Mouse (Mus musculus): ENCODE data around the gene Erf. TPM values are rescaled to one million over a fixed set of nuclear protein-coding genes. Genes with fewer than 3 reads are reported as not detected.

Erf gene
- polyA plus RNA-seq, 1 experiment = 37.0 TPM

GRCm38 (mm10) chr7:25281166-25281733 is 30.7 kb upstream of the Erf start:
- Histone ChIP-seq H3K4me3 (ENCODE audit: insufficient read depth, low read depth, low read length) (peak overlapping the region; percentile 37), H3K27me3 (replicated peaks; ENCODE audit: control insufficient read depth, insufficient read depth, low read length) (no peaks in the 10 kb centered on the region), H3K36me3 (ENCODE audit: control insufficient read depth, insufficient read depth, low read length) (no peaks in the 10 kb centered on the region; the same call in 1 of the 2 replicates), H3K4me1 (ENCODE audit: control insufficient read depth, insufficient read depth, low read length) (peaks cover 29% of the 10 kb centered on the region), H3K27ac (ENCODE audit: insufficient read depth, low read depth, low read length) (peak overlapping the region; percentile 88)
- WGBS = 26% methylated on average over 12 of the region's 12 CpGs
- no peak for DNase-seq
- no peak for TF ChIP-seq CTCF (conservative IDR thresholded peaks at IDR 0.05; ENCODE audit: insufficient read depth, insufficient read length, low read depth, low read length)
- TF ChIP-seq POLR2A (IDR thresholded peaks at IDR 0.05; ENCODE audit: low read depth, low read length) = no peak

GRCm38 (mm10) chr7:25279861-25280791 is 29.6 kb upstream of the Erf start:
- H3K4me1 ChIP-seq (ENCODE audit: control insufficient read depth, insufficient read depth, low read length) = peaks cover 31% of the 10 kb centered on the region
- DNase-seq = peak; percentile 74
- no peaks in the 10 kb centered on the region for H3K27me3 ChIP-seq (replicated peaks; ENCODE audit: control insufficient read depth, insufficient read depth, low read length)
- H3K4me3 ChIP-seq (ENCODE audit: insufficient read depth, low read depth, low read length) = peak overlapping the region; percentile 40
- WGBS = 17% methylated on average over 6 of the region's 6 CpGs
- no peak for TF ChIP-seq POLR2A (IDR thresholded peaks at IDR 0.05; ENCODE audit: low read depth, low read length)
- no peak for TF ChIP-seq CTCF (conservative IDR thresholded peaks at IDR 0.05; ENCODE audit: insufficient read depth, insufficient read length, low read depth, low read length)
- peak overlapping the region; percentile 85 for H3K27ac ChIP-seq (ENCODE audit: insufficient read depth, low read depth, low read length)
- no peaks in the 10 kb centered on the region for H3K36me3 ChIP-seq (ENCODE audit: control insufficient read depth, insufficient read depth, low read length)

- Histone ChIP-seq H3K4me3 (ENCODE audit: insufficient read depth, low read depth, low read length) (peak overlapping the region; percentile 40), H3K27me3 (replicated peaks; ENCODE audit: control insufficient read depth, insufficient read depth, low read length) (no peaks in the 10 kb centered on the region), H3K4me1 (ENCODE audit: control insufficient read depth, insufficient read depth, low read length) (peaks cover 31% of the 10 kb centered on the region), H3K36me3 (ENCODE audit: control insufficient read depth, insufficient read depth, low read length) (no peaks in the 10 kb centered on the region), H3K27ac (ENCODE audit: insufficient read depth, low read depth, low read length) (peak overlapping the region; percentile 93)
- WGBS = under 1% methylated on average over 45 of the region's 49 CpGs
- DNase-seq = peak; percentile 93
- TF ChIP-seq POLR2A (IDR thresholded peaks at IDR 0.05; ENCODE audit: low read depth, low read length) = no peak
- TF ChIP-seq CTCF (conservative IDR thresholded peaks at IDR 0.05; ENCODE audit: insufficient read depth, insufficient read length, low read depth, low read length) = no peak
These were observed 28.7 kb upstream of the Erf start for GRCm38 (mm10) chr7:25279076-25279860.

- peaks cover 31% of the 10 kb centered on the region for H3K4me1 ChIP-seq (ENCODE audit: control insufficient read depth, insufficient read depth, low read length)
- peak; percentile 92 for DNase-seq
- under 1% methylated on average over 55 of the region's 60 CpGs for WGBS
These were observed 27.9 kb upstream of the Erf start for GRCm38 (mm10) chr7:25278341-25279075.

GRCm38 (mm10) chr7:25277998-25278340 is 27.4 kb upstream of the Erf start:
- Histone ChIP-seq H3K4me3 (ENCODE audit: insufficient read depth, low read depth, low read length) (no peak overlapping the region), H3K27ac (ENCODE audit: insufficient read depth, low read depth, low read length) (peak overlapping the region; percentile 70), H3K4me1 (ENCODE audit: control insufficient read depth, insufficient read depth, low read length) (peaks cover 27% of the 10 kb centered on the region), H3K27me3 (replicated peaks; ENCODE audit: control insufficient read depth, insufficient read depth, low read length) (no peaks in the 10 kb centered on the region), H3K36me3 (ENCODE audit: control insufficient read depth, insufficient read depth, low read length) (no peaks in the 10 kb centered on the region)
- TF ChIP-seq POLR2A (IDR thresholded peaks at IDR 0.05; ENCODE audit: low read depth, low read length) = no peak
- TF ChIP-seq CTCF (conservative IDR thresholded peaks at IDR 0.05; ENCODE audit: insufficient read depth, insufficient read length, low read depth, low read length) = no peak
- 3% methylated on average over 4 of the region's 4 CpGs for WGBS
- DNase-seq = no peak

More at GRCm38 (mm10) chr7:25278341-25279075, 27.9 kb upstream of the Erf start:
- Histone ChIP-seq H3K36me3 (ENCODE audit: control insufficient read depth, insufficient read depth, low read length) (no peaks in the 10 kb centered on the region), H3K27ac (ENCODE audit: insufficient read depth, low read depth, low read length) (peak overlapping the region; percentile 93), H3K27me3 (replicated peaks; ENCODE audit: control insufficient read depth, insufficient read depth, low read length) (no peaks in the 10 kb centered on the region), H3K4me3 (ENCODE audit: insufficient read depth, low read depth, low read length) (peak overlapping the region; percentile 40)
- TF ChIP-seq CTCF (conservative IDR thresholded peaks at IDR 0.05; ENCODE audit: insufficient read depth, insufficient read length, low read depth, low read length) (peak; percentile 66), POLR2A (IDR thresholded peaks at IDR 0.05; ENCODE audit: low read depth, low read length) (no peak)

GRCm38 (mm10) chr7:25277405-25277804 is 26.8 kb upstream of the Erf start:
- DNase-seq = no peak
- Histone ChIP-seq H3K27me3 (replicated peaks; ENCODE audit: control insufficient read depth, insufficient read depth, low read length) (no peaks in the 10 kb centered on the region), H3K36me3 (ENCODE audit: control insufficient read depth, insufficient read depth, low read length) (no peaks in the 10 kb centered on the region), H3K27ac (ENCODE audit: insufficient read depth, low read depth, low read length) (peak overlapping the region; percentile 70; the same call in 1 of the 2 replicates), H3K4me1 (ENCODE audit: control insufficient read depth, insufficient read depth, low read length) (peaks cover 26% of the 10 kb centered on the region), H3K4me3 (ENCODE audit: insufficient read depth, low read depth, low read length) (no peak overlapping the region)
- TF ChIP-seq POLR2A (IDR thresholded peaks at IDR 0.05; ENCODE audit: low read depth, low read length) = no peak
- TF ChIP-seq CTCF (conservative IDR thresholded peaks at IDR 0.05; ENCODE audit: insufficient read depth, insufficient read length, low read depth, low read length) = no peak
- WGBS = 79% methylated on average over 4 of the region's 4 CpGs

All from kidney, adult 2 months (tissue).